Mouse (Mus musculus) right cerebral cortex, adult 18-20 months (tissue): ENCODE data around the gene Hmga1.

Source experiments
- DNase-seq: peaks from one replicate; pipeline ENCODE4 v3.0.0; 2022; ENCODE audit warnings: mixed read lengths

Gene Hmga1

DNA sequence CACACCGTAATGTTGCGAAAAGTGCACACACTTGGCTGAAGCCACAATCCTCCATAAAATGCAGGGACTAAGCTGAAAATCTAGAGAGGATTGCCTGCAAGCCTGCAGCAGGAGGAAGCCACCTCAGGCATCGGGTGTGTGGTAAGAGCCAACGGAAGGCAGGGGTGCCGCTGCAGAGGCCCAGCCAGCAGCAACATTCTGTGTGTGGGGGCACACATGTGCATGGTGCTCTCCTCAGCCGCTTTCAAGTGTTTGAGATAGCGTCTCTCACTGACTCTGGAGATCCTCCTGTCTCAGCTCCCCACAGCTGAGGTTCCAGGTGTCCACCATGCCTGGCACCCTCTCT, 36.2 kb downstream of the Hmga1 start:
- no peak for DNase-seq

DNA sequence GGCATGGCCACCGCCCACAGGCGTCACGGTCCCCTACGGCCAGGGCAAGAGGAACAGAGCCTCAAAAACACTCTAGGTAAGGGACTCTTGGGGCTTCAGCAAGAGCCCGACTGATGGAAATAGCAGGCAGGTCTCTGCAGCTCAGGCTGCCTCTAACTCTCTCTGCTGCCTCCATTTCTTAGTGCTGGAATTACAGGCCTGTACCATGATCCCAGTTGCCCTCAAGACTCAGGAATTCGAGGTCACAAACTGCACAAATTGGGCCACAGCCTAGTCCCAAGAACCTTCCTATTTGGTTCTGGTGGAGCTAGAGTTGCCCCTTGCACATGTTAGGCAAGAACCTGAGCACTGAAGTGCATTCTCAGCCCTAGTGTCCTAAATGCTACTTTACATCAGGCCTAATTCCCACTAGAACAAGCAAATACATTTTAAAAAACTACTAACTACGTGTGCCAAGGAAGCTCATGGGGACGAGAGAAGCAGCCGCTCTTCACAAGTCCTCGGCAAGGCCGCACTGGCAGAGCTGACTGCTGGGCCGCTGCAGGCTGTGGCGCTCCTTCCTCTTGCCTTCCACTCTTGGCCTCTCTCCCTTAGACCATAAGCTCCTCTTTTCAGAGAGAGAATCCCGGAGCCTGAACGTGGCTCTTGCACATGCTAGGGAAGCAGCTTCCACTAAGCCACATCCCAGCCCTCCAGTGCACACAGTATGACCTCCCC, 39.5 kb downstream of the Hmga1 start:
- no peak for DNase-seq

DNA sequence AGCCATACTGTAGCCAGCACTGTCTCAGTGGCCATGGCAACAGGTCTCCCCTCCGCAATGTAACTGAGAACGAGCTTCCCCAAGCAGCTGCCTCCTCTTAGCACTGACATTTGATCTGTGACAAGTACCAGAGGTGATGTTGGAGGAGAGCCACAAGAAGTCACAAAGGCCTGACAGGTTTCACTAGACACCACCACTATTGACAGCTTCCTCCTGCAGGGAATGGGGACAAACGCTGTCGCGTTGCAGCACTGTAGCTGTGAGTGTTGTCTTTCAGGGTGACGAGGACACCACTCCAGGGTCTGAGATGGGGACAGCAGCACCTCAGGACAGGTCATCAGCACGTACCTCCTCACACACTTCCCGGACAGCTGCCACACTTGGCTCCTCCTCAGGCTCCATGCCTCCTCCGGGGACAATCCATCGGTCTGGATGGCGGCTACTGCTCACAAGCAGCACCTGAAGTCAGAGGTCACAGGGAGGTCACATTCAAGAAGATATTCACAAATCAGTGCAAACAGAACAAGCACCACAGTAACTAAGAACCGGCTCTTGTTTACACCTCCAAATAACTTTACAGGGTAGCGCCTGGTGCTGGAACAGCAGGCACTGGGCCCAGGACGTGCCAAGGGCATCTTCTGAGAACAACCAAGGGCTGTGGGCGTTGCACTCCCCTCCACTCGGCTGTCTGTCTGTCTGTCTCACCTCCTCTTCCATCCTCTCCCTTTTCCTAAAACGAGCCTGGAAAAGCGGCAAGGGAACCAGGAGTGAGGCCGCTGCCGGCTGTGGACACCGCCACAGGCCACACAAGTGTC, 40.3 kb downstream of the Hmga1 start:
- no peak for DNase-seq

DNA sequence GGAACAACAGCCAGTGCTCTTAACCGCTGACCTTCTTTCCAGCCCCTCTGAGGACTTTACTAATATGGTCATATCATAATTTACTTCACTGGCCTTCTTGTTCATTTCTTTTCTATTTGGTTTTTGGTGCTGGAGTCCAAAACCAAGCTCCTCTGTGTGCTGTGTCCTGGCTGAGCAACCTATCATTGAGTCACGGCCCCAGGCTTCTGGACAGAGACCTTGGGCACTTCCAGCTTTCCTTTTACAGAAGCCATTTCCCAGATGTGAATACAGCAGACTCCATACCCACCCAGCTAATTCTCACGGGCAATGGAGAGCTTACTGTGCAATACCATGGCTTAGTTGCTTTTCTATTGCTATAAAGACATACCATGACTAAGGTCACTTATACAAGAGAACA, 44.0 kb downstream of the Hmga1 start:
- no peak for DNase-seq

DNA sequence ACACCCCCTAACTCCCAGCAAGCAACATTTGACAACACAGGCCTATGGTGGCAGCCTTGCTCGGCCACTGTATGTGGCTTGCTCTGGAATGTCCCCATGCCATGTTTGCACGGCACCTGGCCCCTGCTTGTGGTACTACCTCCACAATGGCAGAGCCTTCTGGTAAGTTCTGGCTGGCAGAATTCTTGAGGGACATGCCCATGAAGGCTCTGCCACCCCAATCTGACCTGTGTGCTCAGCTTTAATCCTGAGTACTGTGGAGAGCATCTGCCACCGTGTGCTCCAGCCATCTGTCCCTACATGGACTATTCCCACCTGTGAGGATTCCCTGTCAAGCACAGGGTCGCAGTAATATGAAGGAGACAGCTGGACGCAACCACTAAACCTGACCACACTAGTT, 44.6 kb downstream of the Hmga1 start:
- no peak for DNase-seq

DNA sequence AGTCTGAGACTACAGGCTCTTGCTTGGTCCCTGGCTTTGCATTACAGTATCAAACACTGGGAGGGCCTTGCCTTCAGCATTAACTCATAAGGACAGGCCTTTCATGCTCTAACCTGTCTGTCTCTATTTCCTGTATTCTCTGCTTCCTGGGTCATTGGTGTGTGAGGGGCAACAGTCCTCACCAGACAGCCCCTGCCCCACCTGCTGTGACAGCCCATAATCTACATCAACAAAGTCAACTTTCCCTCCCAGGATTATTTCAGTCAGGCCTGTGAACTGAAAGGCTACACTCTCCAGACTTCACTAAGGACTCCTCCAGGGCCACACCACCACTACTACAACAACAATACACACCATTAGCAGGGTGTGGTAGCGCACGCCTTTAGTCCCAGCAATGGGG, 46.7 kb downstream of the Hmga1 start:
- DNase-seq: no peak

DNA sequence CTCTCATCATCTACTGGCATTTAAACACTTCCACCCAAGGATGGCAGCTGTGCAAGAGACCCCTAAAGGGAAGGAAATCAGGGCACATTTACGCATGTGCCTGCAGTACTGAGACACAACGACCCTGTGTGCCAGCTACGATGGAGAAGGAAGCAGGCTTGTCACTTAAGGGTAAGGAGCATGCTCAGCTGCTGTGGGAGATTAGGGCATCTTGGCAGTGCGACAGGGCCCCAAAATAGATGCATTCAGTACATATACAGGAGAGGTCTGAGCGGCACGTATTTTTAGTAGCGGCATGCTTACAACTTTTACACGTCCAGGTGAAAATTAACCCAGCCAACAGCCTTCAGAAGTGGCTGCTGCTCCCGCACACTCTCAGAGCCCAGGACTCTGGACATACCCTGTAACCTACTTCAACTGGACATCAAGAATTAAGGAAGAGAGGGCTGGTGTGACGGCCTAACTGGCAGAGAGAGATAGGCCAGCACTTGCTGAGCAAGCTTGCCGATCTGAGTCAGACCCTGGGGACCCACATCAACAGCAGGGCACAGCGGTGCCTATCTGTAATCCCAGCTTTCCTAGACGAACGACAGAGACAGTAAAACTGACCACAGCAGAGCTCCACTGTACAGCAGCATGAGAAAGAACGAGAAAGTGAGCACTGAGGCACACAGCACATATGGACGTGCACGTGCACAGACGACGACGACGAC, 47.4 kb downstream of the Hmga1 start:
- DNase-seq: no peak

DNA sequence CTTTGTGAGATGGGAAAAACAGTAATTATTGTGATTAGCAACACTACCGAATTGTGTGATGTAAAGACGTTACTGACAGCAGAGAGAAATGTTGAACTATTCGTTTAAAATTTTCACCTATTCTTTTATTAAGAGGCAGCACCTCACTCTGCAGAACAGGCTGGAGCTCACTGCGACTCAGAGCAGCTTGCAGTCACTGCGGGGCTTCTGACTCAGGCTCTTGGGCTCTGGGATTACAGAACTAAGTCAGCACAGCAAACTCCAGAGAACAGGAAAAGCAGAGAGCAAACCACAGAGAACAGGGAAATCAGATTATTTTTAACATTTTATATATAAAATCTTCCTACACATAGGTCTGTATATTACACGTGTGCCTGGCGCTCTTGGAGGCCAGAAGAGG, 53.3 kb downstream of the Hmga1 start:
- DNase-seq: no peak

DNA sequence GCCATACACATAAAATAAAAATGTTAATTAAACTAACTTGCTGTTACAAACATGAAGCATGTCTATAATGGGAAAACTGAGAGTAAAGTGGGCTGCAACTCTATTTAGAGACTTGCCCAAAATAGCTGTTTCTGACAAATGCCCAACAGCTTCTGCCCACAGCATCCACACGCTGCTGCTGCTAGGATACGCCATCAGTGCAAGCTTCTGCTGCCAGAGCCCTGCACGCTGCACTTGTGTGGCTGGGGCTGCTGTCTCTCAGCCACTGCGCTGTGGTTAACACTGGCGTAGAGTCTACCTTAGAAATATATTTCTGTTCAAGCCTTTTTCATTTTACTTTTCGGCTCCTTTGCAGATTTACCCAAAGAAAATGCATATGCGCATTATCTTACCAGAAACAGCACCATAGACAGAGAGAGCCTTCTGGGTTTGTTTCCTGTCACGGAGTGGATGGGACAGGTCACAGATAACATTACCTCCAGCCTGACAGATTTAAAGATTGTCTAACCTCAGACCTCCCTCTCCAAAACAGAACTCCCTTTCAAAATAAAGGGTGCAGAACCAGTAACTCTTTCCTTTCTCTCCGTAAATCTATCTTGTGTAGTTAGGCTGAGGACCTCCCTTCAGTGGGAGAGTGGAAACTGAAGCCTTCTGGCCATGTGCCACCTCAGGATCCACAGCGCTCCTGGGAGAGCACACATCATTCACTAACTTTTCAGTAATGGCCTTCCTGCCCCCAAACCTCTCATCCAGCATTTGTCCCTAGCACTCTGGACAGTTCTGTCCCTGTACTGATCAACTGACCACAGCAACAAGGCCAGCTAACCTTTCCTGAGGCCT, 54.6 kb downstream of the Hmga1 start:
- peak; percentile 85 for DNase-seq

DNA sequence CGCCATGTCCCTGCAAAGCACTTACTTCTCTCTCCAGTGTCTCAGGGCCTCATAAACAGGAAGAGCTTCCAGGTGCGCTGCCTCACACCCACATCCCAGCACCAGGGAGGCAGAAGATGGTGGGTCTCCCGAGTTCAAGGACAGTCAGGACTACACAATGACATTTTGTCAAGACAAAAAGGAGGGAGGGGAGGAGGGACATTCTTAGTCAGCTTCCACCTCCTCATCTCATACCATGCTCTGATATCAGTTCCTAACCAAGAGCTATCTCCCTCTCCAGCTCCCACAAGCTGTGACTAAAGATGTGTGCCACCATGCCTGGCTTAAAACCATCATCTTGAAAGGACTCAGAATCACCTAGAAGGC, 55.2 kb downstream of the Hmga1 start:
- DNase-seq: no peak

DNA sequence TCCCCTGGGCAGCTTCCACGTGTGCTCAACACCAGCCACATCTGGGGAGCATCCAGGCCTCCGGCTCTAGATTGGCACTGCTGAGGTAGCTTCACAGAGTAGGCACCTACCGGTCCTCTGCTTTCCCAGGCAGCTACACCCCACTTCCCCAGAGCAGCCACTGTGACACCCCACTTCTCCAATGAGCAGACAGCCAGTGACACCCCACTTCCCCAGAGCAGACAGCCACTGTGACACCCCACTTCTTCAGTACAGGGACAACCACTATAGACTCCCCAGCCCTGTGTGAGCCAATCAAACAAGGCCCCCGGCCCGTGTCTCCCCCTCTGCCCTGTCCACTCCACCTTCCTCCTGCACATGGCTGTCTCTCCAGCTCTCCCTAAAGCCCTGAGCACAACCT, 55.7 kb downstream of the Hmga1 start:
- no peak for DNase-seq

DNA sequence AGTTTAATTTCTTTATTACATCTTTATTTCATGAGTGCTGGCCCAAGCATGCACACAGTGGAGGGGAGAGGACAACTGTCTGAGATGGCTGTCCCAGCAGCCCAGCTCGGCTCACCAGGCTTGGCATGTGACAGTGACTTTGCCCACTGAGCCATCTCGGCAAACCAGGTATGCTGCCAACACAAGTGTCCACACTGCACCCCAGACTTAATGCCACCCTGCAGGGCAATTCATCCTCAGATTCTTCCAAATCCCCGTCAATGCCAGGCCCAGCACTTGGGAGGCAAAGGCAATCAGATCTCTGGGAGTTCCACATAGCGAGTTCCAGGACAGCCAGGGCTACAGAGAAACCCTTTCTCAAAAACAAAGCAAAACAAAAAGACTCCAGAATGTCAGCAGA, 56.7 kb downstream of the Hmga1 start:
- no peak for DNase-seq
